Mouse (Mus musculus): ENCODE measurements around the gene Tmem132b. TPM values are rescaled to one million over a fixed set of nuclear protein-coding genes. Genes with fewer than 3 reads are reported as not detected.

Gene Tmem132b
- polyA plus RNA-seq, 1 experiment from 2014 or later: 0.31 TPM

- H3K27ac ChIP-seq (replicated peaks; ENCODE audit: low read depth, low read length): no peak overlapping the region
- no peaks in the 10 kb centered on the region for H3K27me3 ChIP-seq (replicated peaks; ENCODE audit: control insufficient read depth, insufficient read depth, low read length)
- peaks cover 42% of the 10 kb centered on the region for H3K36me3 ChIP-seq (ENCODE audit: control insufficient read depth, insufficient read depth, low read length)
- no peak overlapping the region for H3K9ac ChIP-seq (ENCODE audit: low read depth, low read length)
- ATAC-seq (ENCODE audit: low read depth) (no peak), DNase-seq (ENCODE audit: low spot score) (peak; percentile 36)
- H3K4me2 ChIP-seq (ENCODE audit: low read depth, low read length): no peak overlapping the region
- WGBS: 63% methylated on average over 11 of the region's 11 CpGs
- H3K4me1 ChIP-seq (ENCODE audit: control insufficient read depth, insufficient read depth, low read length): no peaks in the 10 kb centered on the region
- H3K4me3 ChIP-seq (ENCODE audit: low read depth, low read length): no peak overlapping the region
- no peaks in the 10 kb centered on the region for H3K9me3 ChIP-seq (ENCODE audit: control insufficient read depth, low read length)
These were observed 26.9 kb upstream of the Tmem132b start for GRCm38 (mm10) chr5:125504692-125505091.

GRCm38 (mm10) chr5:125505968-125506367, 25.6 kb upstream of the Tmem132b start:
- H3K4me1 ChIP-seq (ENCODE audit: control insufficient read depth, insufficient read depth, low read length): no peaks in the 10 kb centered on the region
- DNase-seq (ENCODE audit: low spot score) (no peak), ATAC-seq (ENCODE audit: low read depth) (no peak)
- no peak overlapping the region for H3K4me3 ChIP-seq (ENCODE audit: low read depth, low read length)
- peaks cover 47% of the 10 kb centered on the region for H3K36me3 ChIP-seq (ENCODE audit: control insufficient read depth, insufficient read depth, low read length)
- WGBS: 84% methylated on average over 15 of the region's 15 CpGs
- H3K27ac ChIP-seq (replicated peaks; ENCODE audit: low read depth, low read length): no peak overlapping the region
- H3K9me3 ChIP-seq (ENCODE audit: control insufficient read depth, low read length): no peaks in the 10 kb centered on the region
- H3K27me3 ChIP-seq (replicated peaks; ENCODE audit: control insufficient read depth, insufficient read depth, low read length): no peaks in the 10 kb centered on the region
- H3K4me2 ChIP-seq (ENCODE audit: low read depth, low read length): no peak overlapping the region
- no peak overlapping the region for H3K9ac ChIP-seq (ENCODE audit: low read depth, low read length)

- peaks cover 62% of the 10 kb centered on the region for H3K36me3 ChIP-seq (ENCODE audit: control insufficient read depth, insufficient read depth, low read length)
- ATAC-seq (ENCODE audit: low read depth) (no peak), DNase-seq (ENCODE audit: low spot score) (no peak)
- no peak overlapping the region for H3K27ac ChIP-seq (replicated peaks; ENCODE audit: low read depth, low read length)
- 90% methylated on average over 9 of the region's 9 CpGs for WGBS
- no peaks in the 10 kb centered on the region for H3K4me1 ChIP-seq (ENCODE audit: control insufficient read depth, insufficient read depth, low read length)
- H3K27me3 ChIP-seq (replicated peaks; ENCODE audit: control insufficient read depth, insufficient read depth, low read length): no peaks in the 10 kb centered on the region
- no peak overlapping the region for H3K4me2 ChIP-seq (ENCODE audit: low read depth, low read length)
- H3K4me3 ChIP-seq (ENCODE audit: low read depth, low read length): no peak overlapping the region
- no peaks in the 10 kb centered on the region for H3K9me3 ChIP-seq (ENCODE audit: control insufficient read depth, low read length)
- H3K9ac ChIP-seq (ENCODE audit: low read depth, low read length): no peak overlapping the region
These were observed 24.0 kb upstream of the Tmem132b start for GRCm38 (mm10) chr5:125507582-125507981.

GRCm38 (mm10) chr5:125508006-125508405, 23.6 kb upstream of the Tmem132b start:
- Histone ChIP-seq H3K9me3 (ENCODE audit: control insufficient read depth, low read length) (no peaks in the 10 kb centered on the region), H3K4me3 (ENCODE audit: low read depth, low read length) (no peak overlapping the region), H3K9ac (ENCODE audit: low read depth, low read length) (no peak overlapping the region), H3K27me3 (replicated peaks; ENCODE audit: control insufficient read depth, insufficient read depth, low read length) (no peaks in the 10 kb centered on the region), H3K36me3 (ENCODE audit: control insufficient read depth, insufficient read depth, low read length) (peaks cover 66% of the 10 kb centered on the region), H3K4me2 (ENCODE audit: low read depth, low read length) (no peak overlapping the region), H3K27ac (replicated peaks; ENCODE audit: low read depth, low read length) (no peak overlapping the region), H3K4me1 (ENCODE audit: control insufficient read depth, insufficient read depth, low read length) (no peaks in the 10 kb centered on the region)
- WGBS: 96% methylated on average over 10 of the region's 10 CpGs
- DNase-seq (ENCODE audit: low spot score): no peak
- no peak for ATAC-seq (ENCODE audit: low read depth)

GRCm38 (mm10) chr5:125509541-125509940, 22.0 kb upstream of the Tmem132b start:
- no peak for ATAC-seq (ENCODE audit: low read depth)
- no peak overlapping the region for H3K9ac ChIP-seq (ENCODE audit: low read depth, low read length)
- peaks cover 67% of the 10 kb centered on the region for H3K36me3 ChIP-seq (ENCODE audit: control insufficient read depth, insufficient read depth, low read length)
- no peaks in the 10 kb centered on the region for H3K9me3 ChIP-seq (ENCODE audit: control insufficient read depth, low read length)
- no peak overlapping the region for H3K4me3 ChIP-seq (ENCODE audit: low read depth, low read length)
- WGBS: 47% methylated on average over 5 of the region's 5 CpGs
- H3K27me3 ChIP-seq (replicated peaks; ENCODE audit: control insufficient read depth, insufficient read depth, low read length): no peaks in the 10 kb centered on the region
- H3K27ac ChIP-seq (replicated peaks; ENCODE audit: low read depth, low read length): no peak overlapping the region
- peak; percentile 22 for DNase-seq (ENCODE audit: low spot score)
- H3K4me1 ChIP-seq (ENCODE audit: control insufficient read depth, insufficient read depth, low read length): no peaks in the 10 kb centered on the region
- H3K4me2 ChIP-seq (ENCODE audit: low read depth, low read length): no peak overlapping the region

- Histone ChIP-seq H3K4me2 (ENCODE audit: low read depth, low read length) (no peak overlapping the region), H3K4me1 (ENCODE audit: control insufficient read depth, insufficient read depth, low read length) (no peaks in the 10 kb centered on the region), H3K4me3 (ENCODE audit: low read depth, low read length) (no peak overlapping the region), H3K27ac (replicated peaks; ENCODE audit: low read depth, low read length) (no peak overlapping the region), H3K9me3 (ENCODE audit: control insufficient read depth, low read length) (no peaks in the 10 kb centered on the region), H3K27me3 (replicated peaks; ENCODE audit: control insufficient read depth, insufficient read depth, low read length) (no peaks in the 10 kb centered on the region), H3K36me3 (ENCODE audit: control insufficient read depth, insufficient read depth, low read length) (peaks cover 70% of the 10 kb centered on the region), H3K9ac (ENCODE audit: low read depth, low read length) (no peak overlapping the region)
- ATAC-seq (ENCODE audit: low read depth) (no peak), DNase-seq (ENCODE audit: low spot score) (no peak)
- 92% methylated on average over 12 of the region's 12 CpGs for WGBS
These were observed 16.6 kb upstream of the Tmem132b start for GRCm38 (mm10) chr5:125515006-125515405.

GRCm38 (mm10) chr5:125518640-125519039, 12.9 kb upstream of the Tmem132b start:
- DNase-seq (ENCODE audit: low spot score): no peak

GRCm38 (mm10) chr5:125520930-125521590, 10.5 kb upstream of the Tmem132b start:
- H3K27me3 ChIP-seq (replicated peaks; ENCODE audit: control insufficient read depth, insufficient read depth, low read length): no peaks in the 10 kb centered on the region
- H3K4me1 ChIP-seq (ENCODE audit: control insufficient read depth, insufficient read depth, low read length): no peaks in the 10 kb centered on the region
- no peaks in the 10 kb centered on the region for H3K9me3 ChIP-seq (ENCODE audit: control insufficient read depth, low read length)
- peaks cover 22% of the 10 kb centered on the region for H3K36me3 ChIP-seq (ENCODE audit: control insufficient read depth, insufficient read depth, low read length)
- no peak overlapping the region for H3K4me2 ChIP-seq (ENCODE audit: low read depth, low read length)
- no peak overlapping the region for H3K4me3 ChIP-seq (ENCODE audit: low read depth, low read length)
- H3K27ac ChIP-seq (replicated peaks; ENCODE audit: low read depth, low read length): no peak overlapping the region
- DNase-seq (ENCODE audit: low spot score) (no peak), ATAC-seq (ENCODE audit: low read depth) (no peak)
- 14% methylated on average over 15 of the region's 15 CpGs for WGBS
- H3K9ac ChIP-seq (ENCODE audit: low read depth, low read length): no peak overlapping the region

More at GRCm38 (mm10) chr5:125518640-125519039, 12.9 kb upstream of the Tmem132b start:
- 72% methylated on average over 5 of the region's 5 CpGs for WGBS
- Histone ChIP-seq H3K27ac (replicated peaks; ENCODE audit: low read depth, low read length) (no peak overlapping the region), H3K4me2 (ENCODE audit: low read depth, low read length) (no peak overlapping the region), H3K27me3 (replicated peaks; ENCODE audit: control insufficient read depth, insufficient read depth, low read length) (no peaks in the 10 kb centered on the region), H3K4me1 (ENCODE audit: control insufficient read depth, insufficient read depth, low read length) (no peaks in the 10 kb centered on the region), H3K9me3 (ENCODE audit: control insufficient read depth, low read length) (no peaks in the 10 kb centered on the region), H3K9ac (ENCODE audit: low read depth, low read length) (no peak overlapping the region), H3K4me3 (ENCODE audit: low read depth, low read length) (no peak overlapping the region), H3K36me3 (ENCODE audit: control insufficient read depth, insufficient read depth, low read length) (peaks cover 44% of the 10 kb centered on the region)
- no peak for ATAC-seq (ENCODE audit: low read depth)

- Histone ChIP-seq H3K27me3 (replicated peaks; ENCODE audit: control insufficient read depth, insufficient read depth, low read length) (peaks cover 4% of the 10 kb centered on the region), H3K9me3 (ENCODE audit: control insufficient read depth, low read length) (peaks cover 7% of the 10 kb centered on the region; the same call in 1 of the 2 replicates), H3K27ac (replicated peaks; ENCODE audit: low read depth, low read length) (no peak overlapping the region), H3K4me1 (ENCODE audit: control insufficient read depth, insufficient read depth, low read length) (no peaks in the 10 kb centered on the region), H3K4me2 (ENCODE audit: low read depth, low read length) (no peak overlapping the region), H3K36me3 (ENCODE audit: control insufficient read depth, insufficient read depth, low read length) (0 out of 2 replicates have a peak, but pooled peaks cover 4% of the 10 kb centered on the region), H3K4me3 (ENCODE audit: low read depth, low read length) (no peak overlapping the region), H3K9ac (ENCODE audit: low read depth, low read length) (no peak overlapping the region)
- DNase-seq (ENCODE audit: low spot score) (no peak), ATAC-seq (ENCODE audit: low read depth) (no peak)
- 61% methylated on average over 2 of the region's 2 CpGs for WGBS
These were observed 8.2 kb upstream of the Tmem132b start for GRCm38 (mm10) chr5:125523361-125523760.
